Mouse (Mus musculus) lung, adult 18-20 months (tissue): ENCODE data around the gene Phf10.
A peak's percentile ranks its signal among the peaks of the same experiment; 100 is the strongest.
"Not testable (repeated sequence)": the region's sequence is repeated elsewhere in the genome, so short reads cannot be mapped to it uniquely, and the experiment has no call there.

ENCODE experiments used
- DNase-seq, 2 experiments: peaks; one replicate each; pipeline ENCODE4 v3.0.0; 2022; ENCODE audit warnings: mixed read lengths in 2 of 2

The Phf10 gene

DNA sequence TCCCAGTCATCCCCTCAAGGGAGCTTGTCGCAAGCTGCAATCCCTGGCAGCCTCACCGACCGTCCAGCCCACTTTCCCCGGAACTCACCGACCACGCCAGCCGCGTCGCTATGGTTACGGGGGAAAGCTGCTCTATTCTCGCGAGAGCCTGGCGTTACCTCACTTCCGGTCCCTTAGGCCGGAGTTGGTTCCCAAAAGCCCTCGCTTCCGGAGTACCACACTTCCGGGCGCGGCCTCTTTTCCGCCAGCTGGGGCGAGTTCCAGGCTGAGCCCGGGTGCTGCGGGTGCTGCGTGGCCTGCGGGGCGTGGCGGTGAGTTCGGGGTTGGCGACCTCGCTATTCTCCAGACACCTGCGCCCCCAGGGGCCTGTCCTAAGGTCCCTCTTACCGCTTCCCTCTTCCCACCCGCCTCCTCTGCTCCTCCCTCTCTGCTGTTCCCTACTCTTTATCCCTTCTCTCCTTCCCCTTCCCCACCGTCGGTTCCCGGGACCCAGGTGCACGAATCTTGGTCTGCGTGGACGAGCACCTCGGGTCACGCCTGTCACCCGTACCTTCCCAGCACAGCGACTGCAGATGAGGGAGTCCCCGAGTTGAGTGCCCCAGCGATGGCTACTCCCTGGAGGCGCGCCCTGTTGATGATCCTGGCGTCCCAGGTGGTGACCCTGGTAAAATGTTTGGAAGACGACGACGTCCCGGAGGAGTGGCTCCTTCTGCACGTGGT, 17.9 kb downstream of the Phf10 start, which contains the start of the genes Wdr27 and 1600012H06Rik:
Gene Wdr27 (minus strand): TSS at position 150 of the 720 bp plus-strand sequence.
Gene 1600012H06Rik (plus strand): TSS at position 176 of the 720 bp plus-strand sequence.
- DNase-seq: peak; percentile 98 to 99

DNA sequence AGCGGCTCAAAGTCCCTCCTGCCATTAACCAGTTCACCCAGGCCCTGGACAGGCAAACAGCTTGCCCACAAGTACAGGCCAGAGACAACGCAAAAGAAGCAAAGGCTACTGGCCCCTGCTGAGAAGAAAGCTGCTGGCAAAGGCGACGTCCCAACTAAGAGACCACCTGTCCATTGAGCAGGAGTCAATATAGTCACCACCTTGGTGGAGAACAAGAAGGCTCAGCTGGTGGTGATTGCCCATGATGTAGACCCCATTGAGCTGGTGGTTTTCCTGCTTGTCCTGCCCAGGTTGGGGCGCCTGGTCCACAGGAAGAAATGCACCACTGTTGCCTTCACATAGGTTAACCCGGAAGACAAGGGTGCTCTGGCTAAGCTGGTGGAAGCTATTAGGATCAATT, 18.9 kb downstream of the Phf10 start:
- DNase-seq: not testable (repeated sequence)

DNA sequence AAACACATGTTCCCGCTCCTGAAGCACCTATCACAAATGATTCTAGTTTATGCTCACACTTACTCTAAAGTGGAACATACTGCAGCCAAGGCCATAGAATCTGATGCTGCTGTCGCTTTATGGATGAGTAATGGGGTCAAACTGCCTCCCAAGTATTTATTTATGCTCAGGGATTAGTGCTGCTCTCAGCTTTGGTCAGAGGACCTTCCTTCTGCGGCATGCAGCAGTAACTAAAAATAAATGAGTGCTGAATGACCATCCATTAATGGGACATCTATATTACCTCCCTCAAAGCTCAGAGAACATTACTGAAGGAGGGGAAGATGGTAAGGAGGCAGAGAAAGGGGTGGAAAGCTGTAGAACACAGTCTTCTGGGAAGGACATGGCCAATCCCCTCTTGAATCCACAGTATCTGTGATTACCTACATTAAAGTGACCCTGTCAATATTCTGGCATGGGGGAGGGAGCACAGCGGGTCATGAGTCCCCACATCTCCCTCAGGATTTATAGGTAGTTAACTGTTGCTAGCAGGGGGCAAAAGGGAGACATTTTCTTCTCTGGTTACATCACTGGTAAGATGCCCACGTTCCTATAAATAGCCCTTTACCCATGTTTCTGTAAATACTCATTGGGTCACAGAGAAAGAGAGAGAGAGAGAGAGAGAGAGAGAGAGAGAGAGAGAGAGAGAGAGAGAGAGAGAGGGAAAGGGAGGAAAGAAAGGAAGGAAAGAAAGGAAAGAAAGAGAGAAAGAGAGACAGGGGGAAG, 25.1 kb downstream of the Phf10 start:
- DNase-seq: no peak

DNA sequence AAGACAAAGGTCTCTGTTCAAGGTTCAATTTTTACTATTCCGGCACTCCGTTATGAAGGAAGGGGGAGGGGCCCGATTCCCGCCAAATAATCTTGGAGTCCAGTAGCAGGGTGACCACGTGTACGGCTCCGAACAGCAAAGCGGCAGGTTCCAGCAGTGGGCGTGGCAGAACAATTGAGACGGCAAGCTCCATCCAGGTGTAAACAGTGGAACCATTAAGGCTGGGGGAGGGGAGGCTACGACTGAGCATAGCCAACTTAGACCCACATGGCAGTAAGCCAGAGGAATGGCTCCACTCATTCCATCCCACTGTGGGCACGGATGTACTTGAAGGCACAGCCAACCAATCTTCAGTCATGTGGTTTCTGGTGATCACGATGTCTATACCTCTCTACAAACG, 25.8 kb downstream of the Phf10 start:
- not testable (repeated sequence) for DNase-seq

GRCm38 (mm10) chr17:14931469-14931868, 29.6 kb downstream of the Phf10 start:
- no peak for DNase-seq

- DNase-seq: no peak
Measured at GRCm38 (mm10) chr17:14930697-14931096, 30.4 kb downstream of the Phf10 start.

- no peak for DNase-seq
Measured at GRCm38 (mm10) chr17:14928631-14929030, 32.4 kb downstream of the Phf10 start.

DNA sequence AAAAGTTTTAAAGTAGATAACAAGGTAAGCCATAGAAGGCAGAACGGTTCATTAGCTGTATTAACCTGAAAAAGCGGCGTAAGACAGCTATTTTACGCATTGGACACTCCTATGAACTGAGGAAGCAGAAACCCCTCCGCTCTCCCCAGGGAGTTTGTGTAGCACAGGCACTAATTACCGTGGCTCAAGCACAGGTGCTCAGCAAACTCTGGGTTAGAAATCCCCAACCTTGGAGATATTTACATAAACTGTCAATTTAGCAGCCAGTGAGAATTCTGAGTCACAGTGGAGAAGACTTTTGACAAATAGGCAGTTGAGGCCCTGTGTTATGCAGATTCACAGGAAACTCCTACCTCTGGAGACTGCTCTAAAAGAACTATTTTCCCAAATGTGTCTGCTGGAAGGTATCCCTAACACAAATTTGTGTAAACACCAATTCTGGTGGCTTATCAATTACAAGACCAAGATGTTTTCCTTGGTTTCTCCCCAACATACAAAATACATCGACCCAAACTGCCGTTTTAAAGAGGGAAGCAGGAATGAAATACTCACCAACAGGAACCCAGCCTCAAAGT, 33.3 kb downstream of the Phf10 start:
- DNase-seq: no peak

DNA sequence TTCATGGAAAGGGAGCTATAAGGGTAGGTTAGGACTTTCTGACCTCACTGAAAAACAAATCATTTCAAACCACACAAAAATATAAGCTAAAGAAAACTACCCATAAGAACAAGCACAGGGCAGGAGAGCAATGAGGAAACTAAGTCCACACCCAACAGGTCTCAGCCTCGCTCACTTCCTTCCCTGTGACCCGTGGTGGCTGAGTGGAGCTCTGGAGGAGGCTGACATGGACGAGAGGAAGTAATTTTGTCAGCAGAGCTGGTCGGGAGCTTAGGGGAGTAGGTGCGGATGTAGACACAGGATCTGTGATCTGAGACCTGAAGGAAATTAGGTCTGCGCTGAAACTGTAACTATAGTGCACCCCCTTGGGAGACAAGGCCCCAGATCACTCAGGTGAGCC, 39.5 kb downstream of the Phf10 start:
- no peak for DNase-seq

- DNase-seq: no peak
Measured at GRCm38 (mm10) chr17:14917866-14918265, 43.2 kb downstream of the Phf10 start.

DNA sequence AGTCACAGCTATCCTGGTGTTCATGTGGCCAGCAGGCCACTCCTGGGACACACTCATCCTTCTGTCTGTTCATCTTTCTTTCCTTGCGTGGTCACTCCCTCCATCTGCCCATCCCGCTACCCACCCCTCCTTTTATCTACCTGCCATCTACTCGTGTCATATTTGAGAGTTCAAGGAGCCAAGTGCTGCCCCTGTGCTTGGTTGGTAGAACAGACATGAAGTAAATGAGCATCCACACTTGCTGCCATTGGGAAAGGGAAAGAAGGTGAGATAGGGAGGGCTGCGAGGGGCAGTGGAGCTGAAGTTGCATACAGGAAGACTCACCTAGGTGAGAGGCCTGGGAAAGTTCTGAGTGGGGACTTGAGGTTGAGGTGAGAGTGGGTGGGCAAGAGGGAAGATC, 46.7 kb downstream of the Phf10 start:
- DNase-seq: no peak

- DNase-seq: no peak
Measured at GRCm38 (mm10) chr17:14912981-14913380, 48.1 kb downstream of the Phf10 start.

DNA sequence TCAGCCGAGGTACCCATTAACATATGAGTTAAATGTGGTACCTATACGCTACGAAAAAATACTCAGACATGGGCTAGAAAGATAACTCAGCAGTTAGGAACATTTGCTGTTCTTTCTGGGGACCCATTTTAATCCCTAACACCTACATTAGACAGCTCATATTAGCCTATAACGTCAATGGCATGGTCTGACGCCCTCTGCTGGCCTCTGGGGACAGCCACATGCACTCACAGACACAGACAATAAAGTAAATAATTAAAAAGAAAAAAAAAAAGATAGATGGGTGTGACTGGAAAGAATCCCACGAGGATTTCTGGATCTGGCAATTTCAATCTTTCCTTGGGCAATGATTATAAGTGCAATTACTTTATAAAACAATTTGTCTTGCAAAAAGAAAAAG, 48.7 kb downstream of the Phf10 start:
- no peak for DNase-seq

GRCm38 (mm10) chr17:14910771-14911170, 50.3 kb downstream of the Phf10 start:
- DNase-seq: no peak

DNA sequence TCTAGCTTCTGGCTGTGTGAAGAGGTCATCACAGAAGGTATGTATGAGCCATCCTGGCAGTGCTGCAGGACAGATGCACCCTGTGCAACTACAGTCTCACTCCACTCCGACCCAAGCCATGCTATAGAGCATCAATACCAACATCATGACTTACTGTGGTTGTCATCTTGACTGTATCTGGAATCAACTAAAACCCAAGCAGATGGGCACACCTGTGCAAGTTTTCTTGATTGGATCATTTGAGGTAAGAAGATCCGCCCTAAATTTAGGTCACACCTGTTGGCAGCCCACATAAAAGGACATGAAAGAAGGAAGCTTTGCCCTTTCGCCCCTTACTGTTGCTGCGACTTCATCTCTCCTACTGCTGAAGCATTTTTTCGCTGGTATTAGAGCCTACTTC, 51.7 kb downstream of the Phf10 start:
- no peak for DNase-seq

DNA sequence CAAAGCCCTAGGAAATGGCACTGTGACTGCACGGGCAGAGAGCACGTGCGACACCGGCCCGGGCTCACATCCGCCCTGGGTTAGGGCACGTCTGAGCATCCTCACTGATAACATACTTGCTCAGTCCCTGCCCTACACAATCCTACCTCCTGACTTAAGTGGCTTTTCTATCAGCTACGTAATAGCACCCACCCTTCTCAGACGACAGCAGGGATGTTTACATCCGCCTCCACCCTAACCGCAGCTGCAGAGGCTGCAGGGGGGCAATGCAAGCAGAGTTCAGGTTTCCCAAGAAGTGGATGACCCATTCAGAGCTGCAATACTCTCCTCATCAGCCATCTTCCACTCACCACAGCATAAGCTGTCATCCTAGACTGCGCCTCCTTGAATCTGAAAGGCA, 53.9 kb downstream of the Phf10 start:
- DNase-seq: no peak

GRCm38 (mm10) chr17:14906611-14907010, 54.5 kb downstream of the Phf10 start:
- DNase-seq: no peak

GRCm38 (mm10) chr17:14904637-14905265, 56.3 kb downstream of the Phf10 start:
- DNase-seq: peak; percentile 18 to 50

DNA sequence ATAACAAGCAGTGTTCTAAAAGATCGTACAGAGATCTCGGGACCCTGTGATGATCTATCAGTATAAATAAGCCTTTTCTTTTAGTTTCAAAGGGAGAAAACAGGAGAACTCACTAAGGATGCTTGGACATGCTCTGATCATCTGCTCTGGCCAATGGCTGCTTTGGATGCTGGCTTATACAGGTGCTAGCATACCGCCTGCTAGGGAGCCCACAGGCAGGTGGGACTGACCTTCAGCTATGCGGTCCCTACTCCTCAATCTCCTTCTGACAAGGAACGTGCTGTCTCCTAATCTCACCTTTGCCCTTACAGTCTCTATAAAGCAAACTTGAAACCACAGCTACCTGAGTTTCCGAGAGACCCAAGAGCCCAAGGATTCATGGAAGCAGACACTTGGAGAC, 56.9 kb downstream of the Phf10 start:
- no peak for DNase-seq

GRCm38 (mm10) chr17:14903212-14903611, 57.9 kb downstream of the Phf10 start:
- DNase-seq: no peak

GRCm38 (mm10) chr17:14898972-14899371, 62.1 kb downstream of the Phf10 start:
- no peak for DNase-seq

- DNase-seq: not testable (repeated sequence)
Measured at GRCm38 (mm10) chr17:14895058-14895457, 66.0 kb downstream of the Phf10 start.
